In genomic region chr11:62555896-62556412, GRCm38 (mm10) we compare ENCODE assay signal across 12 mouse cellular contexts. TPM values are rescaled to one million over a fixed set of nuclear protein-coding genes. Genes with fewer than 3 reads are reported as not detected.
DNase-seq lines count a peak whose midpoint lies in the region; ATAC-seq and TF ChIP-seq lines count a peak whose summit lies in the region.
"Had no signal": no experiment of that assay in that cellular context is flagged by ENCODE, and none has a peak within 500 bp of the region (broad histone marks: within the 10 kb centered on the region; RNA-seq: fewer than 3 reads in every experiment).

No protein-coding gene starts in this region.

- H3K4me1 ChIP-seq in hindbrain, embryonic 12.5 days: peaks cover 26% of the 10 kb centered on the region
- peaks cover 18% of the 10 kb centered on the region for H3K4me1 ChIP-seq in hindbrain, postnatal 0 days (ENCODE audit: insufficient read depth, low read length)
- peaks cover 44% of the 10 kb centered on the region for H3K4me1 ChIP-seq in liver, embryonic 15.5 days (replicated peaks)
- peaks cover 25% of the 10 kb centered on the region for H3K4me1 ChIP-seq in liver, postnatal 0 days (ENCODE audit: insufficient read depth)

- TF ChIP-seq EP300 in liver, postnatal 0 days (IDR thresholded peaks at IDR 0.05; ENCODE audit: low read depth): no peak

- H3K4me3 ChIP-seq in hindbrain, embryonic 12.5 days: no peak overlapping the region
- no peak overlapping the region for H3K4me3 ChIP-seq in hindbrain, postnatal 0 days (ENCODE audit: low read length)
- H3K4me3 ChIP-seq in liver, embryonic 15.5 days (replicated peaks): 0 out of 2 replicates have a peak overlapping the region, but pooled peaks have one; percentile 59
- no peak overlapping the region for H3K4me3 ChIP-seq in liver, postnatal 0 days (ENCODE audit: low read depth, low read length)
- H3K4me3 ChIP-seq: embryonic facial prominence, embryonic 13.5 days; liver, embryonic 12.5 days had no signal

- H3K9ac ChIP-seq in hindbrain, embryonic 12.5 days: no peak overlapping the region
- no peak overlapping the region for H3K9ac ChIP-seq in hindbrain, postnatal 0 days (replicated peaks; ENCODE audit: low read length)
- no peak overlapping the region for H3K9ac ChIP-seq in liver, embryonic 15.5 days
- H3K9ac ChIP-seq in liver, postnatal 0 days (replicated peaks): no peak overlapping the region
- H3K9ac ChIP-seq: embryonic facial prominence, embryonic 13.5 days; liver, embryonic 12.5 days had no signal

- DNase-seq in cerebellum, adult 9-10 months: peak; percentile 34
- no peak for DNase-seq in cerebellum, adult 11-12 months
- no peak for DNase-seq in hindbrain, postnatal 0 days (ENCODE audit: low spot score)
- no peak for DNase-seq in liver, postnatal 0 days
- DNase-seq in adrenal gland, postnatal 14 days: peak; percentile 55
- DNase-seq: lung, postnatal 36 days; spleen, adult 18-20 months had no signal

- no peaks in the 10 kb centered on the region for H3K9me3 ChIP-seq in hindbrain, embryonic 12.5 days (replicated peaks)
- no peaks in the 10 kb centered on the region for H3K9me3 ChIP-seq in hindbrain, postnatal 0 days (ENCODE audit: low read length)
- no peaks in the 10 kb centered on the region for H3K9me3 ChIP-seq in liver, embryonic 15.5 days (replicated peaks)
- no peaks in the 10 kb centered on the region for H3K9me3 ChIP-seq in liver, postnatal 0 days (ENCODE audit: low read length)
- H3K9me3 ChIP-seq: embryonic facial prominence, embryonic 13.5 days; liver, embryonic 12.5 days had no signal

- TF ChIP-seq CTCF in hindbrain, postnatal 0 days (IDR thresholded peaks at IDR 0.05; ENCODE audit: low read depth): no peak
- TF ChIP-seq CTCF in liver, postnatal 0 days (IDR thresholded peaks at IDR 0.05; ENCODE audit: low read depth): no peak

- peaks cover 20% of the 10 kb centered on the region; the same call in 1 of the 2 replicates for H3K36me3 ChIP-seq in hindbrain, embryonic 12.5 days
- H3K36me3 ChIP-seq in hindbrain, postnatal 0 days (ENCODE audit: insufficient read depth, low read length): peaks cover 7% of the 10 kb centered on the region; the same call in 1 of the 2 replicates
- H3K36me3 ChIP-seq in liver, embryonic 15.5 days (replicated peaks): peaks cover 30% of the 10 kb centered on the region
- H3K36me3 ChIP-seq in liver, postnatal 0 days (replicated peaks; ENCODE audit: insufficient read depth, low read length): peaks cover 24% of the 10 kb centered on the region

- H3K27me3 ChIP-seq in hindbrain, embryonic 12.5 days: no peaks in the 10 kb centered on the region
- H3K27me3 ChIP-seq in hindbrain, postnatal 0 days (ENCODE audit: insufficient read depth, low read length): no peaks in the 10 kb centered on the region
- peaks cover 5% of the 10 kb centered on the region; the same call in 1 of the 2 replicates for H3K27me3 ChIP-seq in liver, embryonic 15.5 days
- no peaks in the 10 kb centered on the region for H3K27me3 ChIP-seq in liver, postnatal 0 days (ENCODE audit: insufficient read depth, low read length)
- H3K27me3 ChIP-seq: embryonic facial prominence, embryonic 13.5 days; liver, embryonic 12.5 days had no signal

- H3K27ac ChIP-seq in hindbrain, embryonic 12.5 days: no peak overlapping the region
- no peak overlapping the region for H3K27ac ChIP-seq in hindbrain, postnatal 0 days
- 0 out of 2 replicates have a peak overlapping the region, but pooled peaks have one; percentile 45 for H3K27ac ChIP-seq in liver, embryonic 15.5 days (replicated peaks)
- no peak overlapping the region for H3K27ac ChIP-seq in liver, postnatal 0 days (ENCODE audit: low read depth)
- H3K27ac ChIP-seq: embryonic facial prominence, embryonic 13.5 days had no signal

- no peak for ATAC-seq in hindbrain, embryonic 12.5 days (ENCODE audit: low FRiP score)
- ATAC-seq in hindbrain, postnatal 0 days: no peak
- no peak for ATAC-seq in liver, embryonic 15.5 days (ENCODE audit: insufficient read depth)
- ATAC-seq in liver, postnatal 0 days: no peak
- ATAC-seq in megakaryocyte-erythroid progenitor cell, adult 5-6 weeks (replicated peaks; ENCODE audit: low FRiP score, low TSS enrichment, poor library complexity, severe bottlenecking): no peak
- ATAC-seq: liver, embryonic 12.5 days had no signal

- H3K4me2 ChIP-seq in hindbrain, embryonic 12.5 days (replicated peaks): peak overlapping the region; percentile 98; the same call in 1 of the 2 replicates
- no peak overlapping the region for H3K4me2 ChIP-seq in hindbrain, postnatal 0 days (ENCODE audit: low read depth, low read length)
- H3K4me2 ChIP-seq in liver, embryonic 15.5 days: no peak overlapping the region
- no peak overlapping the region for H3K4me2 ChIP-seq in liver, postnatal 0 days (ENCODE audit: low read depth, low read length)

RNA-seq across cellular contexts. Expression of gene Ubb, which starts 5.0 kb away (rescaled TPM):
- polyA plus RNA-seq in hindbrain, embryonic 12.5 days (2016; fragmentation: Nextera tagmentation; extraction: Ambion mirVana): 3,674 and 3,736 TPM in 2 replicates
- 1,525 and 1,633 TPM in 2 replicates for total RNA-seq in hindbrain, postnatal 0 days (2014; rRNA removed)
- 4,229 and 4,277 TPM in 2 replicates for polyA plus RNA-seq in hindbrain, postnatal 0 days (2015; fragmentation: Nextera tagmentation; extraction: Ambion mirVana)
- 1,540 and 1,587 TPM in 2 replicates for polyA plus RNA-seq in liver, embryonic 15.5 days (2015; fragmentation: Nextera tagmentation; extraction: Ambion mirVana)
- polyA plus RNA-seq in liver, postnatal 0 days (2015; fragmentation: Nextera tagmentation; extraction: Ambion mirVana): 1,161 and 1,214 TPM in 2 replicates
- 1,185 and 1,189 TPM in 2 replicates for total RNA-seq in adrenal gland, postnatal 14 days (2021)
- total RNA-seq in megakaryocyte-erythroid progenitor cell, adult 5-6 weeks (2014; fragmentation: Nextera tagmentation): 729 and 731 TPM in 2 replicates
- total RNA-seq in megakaryocyte-erythroid progenitor cell, adult 5-6 weeks (2017): 1,059 and 1,094 TPM in 2 replicates

RNA-seq across cellular contexts. Expression of gene Cenpv, which starts 16.9 kb away (rescaled TPM):
- 47.2 and 51.6 TPM in 2 replicates for polyA plus RNA-seq in hindbrain, embryonic 12.5 days (2016; fragmentation: Nextera tagmentation; extraction: Ambion mirVana)
- total RNA-seq in hindbrain, postnatal 0 days (2014; rRNA removed): 57.9 and 64.1 TPM in 2 replicates
- 32.8 and 37.6 TPM in 2 replicates for polyA plus RNA-seq in hindbrain, postnatal 0 days (2015; fragmentation: Nextera tagmentation; extraction: Ambion mirVana)
- polyA plus RNA-seq in liver, embryonic 15.5 days (2015; fragmentation: Nextera tagmentation; extraction: Ambion mirVana): 14.4 and 15.7 TPM in 2 replicates
- 9.8 and 14.0 TPM in 2 replicates for polyA plus RNA-seq in liver, postnatal 0 days (2015; fragmentation: Nextera tagmentation; extraction: Ambion mirVana)
- 40.5 and 50.7 TPM in 2 replicates for total RNA-seq in adrenal gland, postnatal 14 days (2021)
- 113 and 115 TPM in 2 replicates for total RNA-seq in megakaryocyte-erythroid progenitor cell, adult 5-6 weeks (2014; fragmentation: Nextera tagmentation)
- total RNA-seq in megakaryocyte-erythroid progenitor cell, adult 5-6 weeks (2017): 56.1 and 64.9 TPM in 2 replicates

RNA-seq across cellular contexts. Expression of gene Trpv2, which starts 18.3 kb away (rescaled TPM):
- 10.8 and 14.3 TPM in 2 replicates for polyA plus RNA-seq in hindbrain, embryonic 12.5 days (2016; fragmentation: Nextera tagmentation; extraction: Ambion mirVana)
- total RNA-seq in hindbrain, postnatal 0 days (2014; rRNA removed): 46.2 and 51.0 TPM in 2 replicates
- polyA plus RNA-seq in hindbrain, postnatal 0 days (2015; fragmentation: Nextera tagmentation; extraction: Ambion mirVana): 24.4 and 24.9 TPM in 2 replicates
- 5.5 and 6.3 TPM in 2 replicates for polyA plus RNA-seq in liver, embryonic 15.5 days (2015; fragmentation: Nextera tagmentation; extraction: Ambion mirVana)
- polyA plus RNA-seq in liver, postnatal 0 days (2015; fragmentation: Nextera tagmentation; extraction: Ambion mirVana): 4.7 and 5.4 TPM in 2 replicates
- 3.8 and 5.1 TPM in 2 replicates for total RNA-seq in adrenal gland, postnatal 14 days (2021)
- 31.3 and 45.4 TPM in 2 replicates for total RNA-seq in megakaryocyte-erythroid progenitor cell, adult 5-6 weeks (2014; fragmentation: Nextera tagmentation)
- total RNA-seq in megakaryocyte-erythroid progenitor cell, adult 5-6 weeks (2017): 12.2 and 25.6 TPM in 2 replicates

Comparison
In these comparisons a context has a peak if more than half of its experiments do, and no peak if none do; other contexts are left out.
1. DNase-seq: peak in cerebellum, adult 9-10 months (single experiment) and adrenal gland, postnatal 14 days (single experiment); none in cerebellum, adult 11-12 months (single experiment), hindbrain, postnatal 0 days (single experiment) and liver, postnatal 0 days (single experiment).